Mouse (Mus musculus): ENCODE measurements around the gene Stra8. TPM values are rescaled to one million over a fixed set of nuclear protein-coding genes. Genes with fewer than 3 reads are reported as not detected.

Gene Stra8
- polyA plus RNA-seq, 1 experiment from 2014 or later, result 0.10 TPM

- DNase-seq (ENCODE audit: low spot score) (no peak), ATAC-seq (no peak)
- no peaks in the 10 kb centered on the region for H3K9me3 ChIP-seq (ENCODE audit: low read length)
- no peak for TF ChIP-seq CTCF (IDR thresholded peaks at IDR 0.05)
- no peak for TF ChIP-seq EP300 (IDR thresholded peaks at IDR 0.05)
- no peak overlapping the region for H3K4me3 ChIP-seq (ENCODE audit: low read depth, low read length)
- 87% methylated on average over 2 of the region's 2 CpGs for WGBS
- H3K27me3 ChIP-seq (replicated peaks; ENCODE audit: insufficient read depth, low read length), result no peaks in the 10 kb centered on the region
- H3K4me1 ChIP-seq (ENCODE audit: insufficient read depth, low read depth, low read length), result peaks cover 5% of the 10 kb centered on the region; the same call in 1 of the 2 replicates
- no peak overlapping the region for H3K9ac ChIP-seq (replicated peaks; ENCODE audit: low read depth)
- no peak overlapping the region for H3K4me2 ChIP-seq (replicated peaks; ENCODE audit: low read depth, low read length)
- H3K36me3 ChIP-seq (ENCODE audit: insufficient read depth, low read length), result peaks cover 7% of the 10 kb centered on the region; the same call in 1 of the 2 replicates
- no peak overlapping the region for H3K27ac ChIP-seq (ENCODE audit: low read length)
Measured at GRCm38 (mm10) chr6:34900990-34901389, 19.0 kb upstream of the Stra8 start.

DNA sequence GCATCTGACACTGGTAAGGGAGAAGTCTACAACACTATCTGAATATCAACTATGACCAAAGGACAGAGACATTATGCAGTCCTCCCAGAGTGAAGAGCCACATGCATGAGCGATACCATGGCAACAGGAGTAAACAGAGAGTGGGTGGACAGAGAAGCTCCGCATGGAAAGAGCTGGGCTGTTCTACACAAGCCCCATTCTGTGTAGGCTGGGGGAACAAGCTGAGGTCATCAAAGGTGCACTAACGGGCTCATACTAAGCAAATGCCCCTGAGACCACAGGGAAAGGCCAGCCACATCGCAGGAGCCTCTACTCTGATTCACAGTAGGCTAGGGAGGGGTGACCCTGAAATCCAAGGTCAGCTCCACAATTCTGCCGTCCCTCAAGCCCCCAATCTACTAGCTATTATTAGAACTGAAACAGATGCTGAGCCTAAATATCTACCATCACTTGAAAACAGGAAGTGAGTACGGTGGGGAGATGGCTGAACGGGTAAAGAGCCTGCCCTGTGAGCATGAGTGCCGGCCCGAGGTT, 18.0 kb upstream of the Stra8 start:
- Histone ChIP-seq H3K4me1 (ENCODE audit: insufficient read depth, low read depth, low read length) (peaks cover 9% of the 10 kb centered on the region; the same call in 1 of the 2 replicates), H3K36me3 (ENCODE audit: insufficient read depth, low read length) (peaks cover 7% of the 10 kb centered on the region; the same call in 1 of the 2 replicates), H3K27ac (ENCODE audit: low read length) (peak overlapping the region; percentile 39; the same call in 1 of the 2 replicates), H3K4me2 (replicated peaks; ENCODE audit: low read depth, low read length) (peak overlapping the region; percentile 42), H3K9me3 (ENCODE audit: low read length) (no peaks in the 10 kb centered on the region), H3K4me3 (ENCODE audit: low read depth, low read length) (no peak overlapping the region), H3K27me3 (replicated peaks; ENCODE audit: insufficient read depth, low read length) (no peaks in the 10 kb centered on the region), H3K9ac (replicated peaks; ENCODE audit: low read depth) (no peak overlapping the region)
- WGBS, result 35% methylated on average over 9 of the region's 9 CpGs
- no peak for DNase-seq (ENCODE audit: low spot score)
- TF ChIP-seq EP300 (IDR thresholded peaks at IDR 0.05) (no peak), CTCF (IDR thresholded peaks at IDR 0.05) (no peak)
- ATAC-seq, result no peak

GRCm38 (mm10) chr6:34902578-34902977, 17.4 kb upstream of the Stra8 start:
- H3K27ac ChIP-seq (ENCODE audit: low read length), result peak overlapping the region; percentile 79
- peak; percentile 40 for ATAC-seq

DNA sequence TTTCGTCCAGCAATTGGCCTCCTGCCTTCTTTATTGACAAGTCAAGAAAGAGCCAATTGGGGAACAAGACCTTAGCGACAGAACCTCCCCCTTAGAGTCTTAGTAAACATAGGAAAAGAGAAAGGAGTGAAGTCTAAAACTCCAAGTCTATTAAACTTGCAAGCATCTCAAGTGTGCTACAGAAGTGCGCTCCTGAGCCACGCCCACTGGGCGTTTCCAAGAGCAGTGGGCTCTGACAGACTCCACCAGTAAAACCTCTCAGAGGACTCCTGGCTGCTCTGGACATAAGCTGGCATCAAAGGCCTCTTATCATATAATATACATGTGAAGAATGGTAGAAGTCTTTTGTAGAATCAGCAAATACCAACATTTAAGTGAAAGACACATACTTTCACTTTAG, 16.5 kb upstream of the Stra8 start:
- 57% methylated on average over 5 of the region's 5 CpGs for WGBS
- peak overlapping the region; percentile 42 for H3K4me2 ChIP-seq (replicated peaks; ENCODE audit: low read depth, low read length)
- H3K27ac ChIP-seq (ENCODE audit: low read length), result peak overlapping the region; percentile 79
- DNase-seq (ENCODE audit: low spot score) (peak; percentile 92), ATAC-seq (peak; percentile 82)
- H3K9ac ChIP-seq (replicated peaks; ENCODE audit: low read depth), result no peak overlapping the region
- peaks cover 9% of the 10 kb centered on the region; the same call in 1 of the 2 replicates for H3K4me1 ChIP-seq (ENCODE audit: insufficient read depth, low read depth, low read length)
- TF ChIP-seq CTCF (IDR thresholded peaks at IDR 0.05), result no peak
- TF ChIP-seq EP300 (IDR thresholded peaks at IDR 0.05), result no peak
- no peaks in the 10 kb centered on the region for H3K9me3 ChIP-seq (ENCODE audit: low read length)
- no peaks in the 10 kb centered on the region for H3K27me3 ChIP-seq (replicated peaks; ENCODE audit: insufficient read depth, low read length)
- H3K36me3 ChIP-seq (ENCODE audit: insufficient read depth, low read length), result peaks cover 7% of the 10 kb centered on the region; the same call in 1 of the 2 replicates
- no peak overlapping the region for H3K4me3 ChIP-seq (ENCODE audit: low read depth, low read length)

More at GRCm38 (mm10) chr6:34902578-34902977, 17.4 kb upstream of the Stra8 start:
- peak; percentile 84 for DNase-seq (ENCODE audit: low spot score)
- peak overlapping the region; percentile 42 for H3K4me2 ChIP-seq (replicated peaks; ENCODE audit: low read depth, low read length)
- peaks cover 7% of the 10 kb centered on the region; the same call in 1 of the 2 replicates for H3K36me3 ChIP-seq (ENCODE audit: insufficient read depth, low read length)
- WGBS, result 59% methylated on average over 7 of the region's 7 CpGs
- TF ChIP-seq CTCF (IDR thresholded peaks at IDR 0.05) (no peak), EP300 (IDR thresholded peaks at IDR 0.05) (no peak)
- no peaks in the 10 kb centered on the region for H3K9me3 ChIP-seq (ENCODE audit: low read length)
- H3K9ac ChIP-seq (replicated peaks; ENCODE audit: low read depth), result no peak overlapping the region
- H3K27me3 ChIP-seq (replicated peaks; ENCODE audit: insufficient read depth, low read length), result no peaks in the 10 kb centered on the region
- H3K4me1 ChIP-seq (ENCODE audit: insufficient read depth, low read depth, low read length), result peaks cover 9% of the 10 kb centered on the region; the same call in 1 of the 2 replicates
- H3K4me3 ChIP-seq (ENCODE audit: low read depth, low read length), result no peak overlapping the region

DNA sequence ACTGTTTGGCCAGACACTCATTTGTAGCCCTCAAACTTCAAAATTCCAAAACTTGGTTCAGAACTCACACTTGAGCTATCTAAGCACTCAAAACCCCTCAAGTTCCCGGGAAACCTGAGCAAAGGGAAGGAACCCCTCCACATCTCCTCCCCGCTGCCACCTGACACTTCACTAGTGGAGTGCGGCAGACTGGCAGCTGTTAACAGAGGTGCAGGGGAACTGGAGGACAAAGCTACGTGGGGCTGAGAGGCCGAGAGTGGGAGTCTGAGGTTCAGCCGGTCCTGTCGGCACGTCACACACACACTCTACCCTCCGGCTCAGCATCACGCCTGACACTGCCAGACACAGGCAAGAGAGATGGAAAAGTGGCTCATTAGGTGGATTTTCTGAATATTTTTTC, 16.1 kb upstream of the Stra8 start:
- ATAC-seq (peak; percentile 88), DNase-seq (ENCODE audit: low spot score) (peak; percentile 86)
- Histone ChIP-seq H3K4me3 (ENCODE audit: low read depth, low read length) (no peak overlapping the region), H3K9ac (replicated peaks; ENCODE audit: low read depth) (0 out of 2 replicates have a peak overlapping the region, but pooled peaks have one; percentile 16), H3K36me3 (ENCODE audit: insufficient read depth, low read length) (peaks cover 7% of the 10 kb centered on the region; the same call in 1 of the 2 replicates), H3K4me1 (ENCODE audit: insufficient read depth, low read depth, low read length) (peaks cover 9% of the 10 kb centered on the region; the same call in 1 of the 2 replicates), H3K27ac (ENCODE audit: low read length) (peak overlapping the region; percentile 79), H3K4me2 (replicated peaks; ENCODE audit: low read depth, low read length) (0 out of 2 replicates have a peak overlapping the region, but pooled peaks have one; percentile 8), H3K27me3 (replicated peaks; ENCODE audit: insufficient read depth, low read length) (no peaks in the 10 kb centered on the region), H3K9me3 (ENCODE audit: low read length) (no peaks in the 10 kb centered on the region)
- WGBS, result 46% methylated on average over 10 of the region's 10 CpGs
- TF ChIP-seq CTCF (IDR thresholded peaks at IDR 0.05) (no peak), EP300 (IDR thresholded peaks at IDR 0.05) (peak; percentile 76; the same call in 1 of the 2 replicates)

GRCm38 (mm10) chr6:34904361-34904760, 15.6 kb upstream of the Stra8 start:
- H3K4me1 ChIP-seq (ENCODE audit: insufficient read depth, low read depth, low read length), result peaks cover 9% of the 10 kb centered on the region; the same call in 1 of the 2 replicates
- ATAC-seq (peak; percentile 68), DNase-seq (ENCODE audit: low spot score) (peak; percentile 68)
- H3K9me3 ChIP-seq (ENCODE audit: low read length), result no peaks in the 10 kb centered on the region
- no peaks in the 10 kb centered on the region for H3K27me3 ChIP-seq (replicated peaks; ENCODE audit: insufficient read depth, low read length)
- peak overlapping the region; percentile 79 for H3K27ac ChIP-seq (ENCODE audit: low read length)
- 0 out of 2 replicates have a peak overlapping the region, but pooled peaks have one; percentile 8 for H3K4me2 ChIP-seq (replicated peaks; ENCODE audit: low read depth, low read length)
- no peak overlapping the region for H3K4me3 ChIP-seq (ENCODE audit: low read depth, low read length)
- WGBS, result 37% methylated on average over 6 of the region's 6 CpGs
- peaks cover 7% of the 10 kb centered on the region; the same call in 1 of the 2 replicates for H3K36me3 ChIP-seq (ENCODE audit: insufficient read depth, low read length)
- 0 out of 2 replicates have a peak overlapping the region, but pooled peaks have one; percentile 16 for H3K9ac ChIP-seq (replicated peaks; ENCODE audit: low read depth)
- TF ChIP-seq EP300 (IDR thresholded peaks at IDR 0.05) (0 out of 2 replicates have a peak, but pooled peaks have one; percentile 6), CTCF (IDR thresholded peaks at IDR 0.05) (no peak)

Measured in lung, postnatal 0 days (tissue).